Mouse (Mus musculus) heart, postnatal 0 days (tissue): ENCODE measurements at regions not wholly inside any gene's neighbourhood (a gene's known extent, or its start where the extent isn't known, plus 50 kb on each side); places are given as distances from the start of the nearest gene placed in this dataset.

Experiments used
- CTCF ChIP-seq: IDR thresholded peaks from 2 replicates; pipeline ENCODE4 v1.5.1; 2016; ENCODE audit warnings: antibody characterized with exemption, control low read depth, low read depth
- EP300 ChIP-seq: IDR thresholded peaks from 2 replicates; pipeline ENCODE4 v1.6.1; 2016; ENCODE audit warnings: antibody characterized with exemption, low read depth

- TF ChIP-seq CTCF: no peak
- no peak for TF ChIP-seq EP300
These were observed 776.2 kb downstream of the Diaph2 start for GRCm38 (mm10) chrX:130525770-130526169.
